13 mouse cellular contexts compared by ENCODE assay signal in genomic region chr5:31606151-31606550, GRCm38 (mm10). TPM values are rescaled to one million over a fixed set of nuclear protein-coding genes. Genes with fewer than 3 reads are reported as not detected.
DNase-seq lines count a peak whose midpoint lies in the region; TF ChIP-seq lines count a peak whose summit lies in the region.
"Had no signal": no experiment of that assay in that cellular context is flagged by ENCODE, and none has a peak within 500 bp of the region (broad histone marks: within the 10 kb centered on the region; RNA-seq: fewer than 3 reads in every experiment).

No protein-coding gene starts in this region.

- 7% methylated on average over 3 of the region's 3 CpGs for WGBS in thymus, adult 2 months

- no peak for TF ChIP-seq POLR2A in thymus, adult 2 months (IDR thresholded peaks at IDR 0.05; ENCODE audit: control insufficient read depth, extremely low read depth, insufficient read depth, low read length, poor library complexity)

- H3K4me3 ChIP-seq in thymus, adult 2 months (ENCODE audit: control insufficient read depth, insufficient read depth, low read length), result no peak overlapping the region
- H3K4me3 ChIP-seq: erythroblast, embryonic 14.5 days; intestine, embryonic 15.5 days; neural tube, embryonic 15.5 days had no signal

- no peaks in the 10 kb centered on the region for H3K36me3 ChIP-seq in thymus, adult 2 months (ENCODE audit: control insufficient read depth, insufficient read depth, low read length)
- H3K36me3 ChIP-seq: intestine, embryonic 15.5 days; neural tube, embryonic 15.5 days had no signal

- H3K4me1 ChIP-seq in thymus, adult 2 months (replicated peaks; ENCODE audit: control insufficient read depth, insufficient read depth, low read length), result peaks cover 30% of the 10 kb centered on the region
- H3K4me1 ChIP-seq: neural tube, embryonic 15.5 days had no signal

- H3K27ac ChIP-seq in thymus, adult 2 months (ENCODE audit: control insufficient read depth, insufficient read depth, low read length), result peak overlapping the region; percentile 39
- H3K27ac ChIP-seq: intestine, embryonic 15.5 days; liver, embryonic 14.5 days; neural tube, embryonic 15.5 days had no signal

- H3K27me3 ChIP-seq in thymus, adult 2 months (ENCODE audit: control insufficient read depth, insufficient read depth, low read length), result no peaks in the 10 kb centered on the region
- H3K27me3 ChIP-seq: intestine, embryonic 15.5 days; neural tube, embryonic 15.5 days had no signal

- peak; percentile 56 for DNase-seq in adrenal gland, postnatal 10 days
- DNase-seq in adrenal gland, adult 8-10 months, result no peak
- peak; percentile 94 for DNase-seq in NIH3T3 (ENCODE audit: low read depth)
- peak; percentile 45 for DNase-seq in gastrocnemius, postnatal 10 days
- peak; percentile 57 for DNase-seq in thymus, adult 2 months
- no peak for DNase-seq in layer of hippocampus, postnatal 36 days
- DNase-seq in left cerebral cortex, adult 9 months (ENCODE audit: low spot score in 2 of 2), result no peak
- DNase-seq in lung, postnatal 14 days, result no peak
- DNase-seq: cerebellum, adult 9-11 months had no signal

- TF ChIP-seq CTCF in thymus, adult 2 months (IDR thresholded peaks at IDR 0.05; ENCODE audit: borderline replicate concordance, control insufficient read depth, extremely low read depth, insufficient read depth, low read length, poor library complexity), result no peak

RNA-seq across cellular contexts. Expression of gene Mrpl33, which starts 9.4 kb away (rescaled TPM):
- total RNA-seq in adrenal gland, postnatal 10 days (2021), result 100 to 1,000 TPM; 282 to 285 TPM
- 100 to 1,000 TPM; 266 to 421 (median 323) TPM for total RNA-seq in adrenal gland, adult 8-10 months (2022)
- total RNA-seq in gastrocnemius, postnatal 10 days (2021), result 100 to 1,000 TPM; 259 to 272 TPM
- 23.1 and 27.6 TPM in 2 replicates for polyA plus RNA-seq in thymus, adult 2 months (2012; rRNA removed)
- total RNA-seq in layer of hippocampus, postnatal 36 days (2021), result 100 to 1,000 TPM; 101 to 104 TPM

Comparison
In these comparisons a context has a peak if more than half of its experiments do, and no peak if none do; other contexts are left out.
1. DNase-seq: peak in adrenal gland, postnatal 10 days (single experiment), NIH3T3 (single experiment), gastrocnemius, postnatal 10 days (single experiment) and thymus, adult 2 months (single experiment); none in adrenal gland, adult 8-10 months (single experiment), layer of hippocampus, postnatal 36 days (0 of 2), left cerebral cortex, adult 9 months (0 of 2) and lung, postnatal 14 days (single experiment).